Mouse (Mus musculus) cerebellum, postnatal 14 days (tissue): ENCODE data around the gene Celf2.
A peak's percentile ranks its signal among the peaks of the same experiment; 100 is the strongest.
"Not testable (repeated sequence)": the region's sequence is repeated elsewhere in the genome, so short reads cannot be mapped to it uniquely, and the experiment has no call there.

Experiments used
- DNase-seq, 2 experiments: peaks; one replicate each; pipeline ENCODE4 v3.0.0; 2021; ENCODE audit warnings: mixed read lengths in 2 of 2

Celf2 gene

DNA sequence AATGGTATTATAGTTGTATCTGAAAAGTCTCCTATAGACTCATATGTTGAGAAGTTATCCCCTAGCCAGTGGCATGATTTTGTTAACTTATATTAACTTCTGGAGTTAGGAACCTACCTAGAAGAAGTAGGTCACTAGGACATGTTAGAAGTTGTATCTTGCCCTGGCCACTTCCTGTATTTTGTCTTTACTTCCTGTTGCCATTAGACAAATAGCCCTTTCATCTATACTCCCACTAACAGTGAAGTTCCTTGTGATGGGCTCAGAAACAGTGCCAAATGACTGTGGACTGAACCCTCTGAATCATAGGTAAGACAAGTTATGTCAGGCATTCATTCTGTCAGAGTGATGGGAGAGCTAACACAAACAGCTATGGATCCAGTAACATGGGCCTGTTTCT, 926.7 kb downstream of the Celf2 start:
- DNase-seq = no peak

DNA sequence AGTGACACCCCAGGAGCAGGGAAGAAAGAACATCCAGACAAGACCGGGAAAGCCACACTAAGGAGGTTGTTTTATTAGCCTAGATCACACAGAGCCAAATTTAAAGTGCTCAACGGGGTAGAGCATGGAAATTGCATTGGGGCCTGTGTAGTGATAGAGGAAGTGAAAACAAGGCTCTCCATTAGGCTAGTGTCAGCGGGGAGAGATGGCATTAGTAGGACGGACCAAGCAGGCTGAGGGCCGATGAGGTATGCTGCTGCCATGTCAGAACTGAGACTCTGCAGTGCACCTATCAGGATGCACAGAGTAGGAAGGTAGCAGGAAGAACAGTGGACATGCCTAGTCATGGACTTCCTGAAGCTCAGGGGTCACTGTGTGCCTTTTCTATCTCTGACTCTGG, 929.3 kb downstream of the Celf2 start:
- no peak for DNase-seq

DNA sequence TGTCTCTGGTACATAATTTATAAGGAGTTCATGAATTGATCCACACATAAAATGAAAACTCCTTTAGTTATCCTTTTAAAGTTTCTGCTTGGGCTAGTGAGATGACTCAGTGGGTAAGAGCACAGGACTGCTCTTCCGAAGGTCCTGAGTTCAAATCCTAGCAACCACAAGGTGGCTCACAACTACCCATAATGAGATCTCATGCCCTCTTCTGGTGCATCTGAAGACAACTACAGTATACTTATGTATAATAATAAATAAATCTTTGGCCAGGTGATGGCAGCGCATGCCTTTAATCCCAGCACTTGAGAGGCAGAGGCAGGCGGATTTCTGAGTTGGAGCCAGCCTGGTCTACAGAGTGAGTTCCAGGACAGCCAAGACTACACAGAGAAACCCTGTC, 934.0 kb downstream of the Celf2 start:
- not testable (repeated sequence) for DNase-seq

DNA sequence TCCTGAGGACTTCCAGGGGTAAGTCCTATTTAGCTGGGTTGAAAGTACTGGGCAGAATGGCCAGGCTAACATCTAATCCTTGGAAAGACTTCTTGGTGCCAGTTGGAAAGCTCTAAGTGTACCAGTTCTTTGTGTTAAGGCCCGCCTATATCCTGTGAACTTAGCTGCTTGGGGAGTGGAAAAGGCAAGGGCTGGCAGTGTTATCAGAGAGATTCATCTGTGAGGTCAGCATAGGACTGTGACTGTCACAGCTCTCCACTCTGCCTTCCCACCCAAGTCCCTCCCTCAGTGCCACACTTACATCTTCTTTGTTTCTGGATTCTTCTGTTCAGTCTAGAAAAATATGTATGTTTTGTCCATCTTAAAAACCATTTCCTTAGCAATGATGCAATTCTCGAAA, 935.7 kb downstream of the Celf2 start:
- DNase-seq = no peak

DNA sequence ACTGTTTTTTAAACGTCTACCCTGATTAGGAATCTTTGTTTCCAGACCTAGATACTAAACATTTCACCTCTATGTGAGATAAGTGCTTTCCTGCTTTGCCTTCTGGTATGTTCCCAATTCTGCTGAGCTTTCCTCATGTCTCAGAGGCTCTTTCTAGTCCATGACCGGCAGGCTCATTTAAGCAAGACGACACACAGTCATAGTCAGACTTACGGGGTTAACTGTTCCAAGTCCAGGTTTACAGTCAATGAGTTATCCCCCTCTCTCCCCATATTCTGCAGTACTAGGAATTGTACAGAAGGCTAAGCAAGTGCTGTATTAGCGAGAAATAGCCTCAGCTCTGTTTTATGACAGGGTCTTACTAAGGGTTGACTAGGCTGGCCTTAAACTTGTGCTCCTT, 936.4 kb downstream of the Celf2 start:
- no peak for DNase-seq

DNA sequence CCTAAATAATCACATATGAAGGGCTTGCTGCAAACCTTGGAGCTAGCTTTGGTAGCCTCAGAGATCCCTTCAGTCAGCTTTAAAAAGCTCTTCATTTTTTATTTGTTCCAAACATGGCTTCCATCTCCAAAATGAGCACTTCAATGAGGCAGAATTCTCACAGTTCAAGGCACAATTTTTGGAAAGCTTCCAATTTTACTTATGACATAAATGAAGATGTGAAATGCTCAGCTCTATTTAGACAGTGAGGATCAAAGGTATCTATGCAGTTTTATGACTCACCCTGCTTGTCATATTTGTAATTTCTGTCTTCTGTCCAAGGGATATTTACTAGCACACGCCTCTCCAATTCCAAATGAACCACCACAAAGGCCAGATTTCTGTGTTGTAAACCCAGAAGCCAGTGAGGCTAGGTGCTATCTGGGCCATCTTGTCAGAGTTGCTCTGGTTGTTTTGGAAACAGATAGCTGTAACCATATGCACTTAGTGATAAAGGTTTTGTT, 940.3 kb downstream of the Celf2 start:
- no peak for DNase-seq

DNA sequence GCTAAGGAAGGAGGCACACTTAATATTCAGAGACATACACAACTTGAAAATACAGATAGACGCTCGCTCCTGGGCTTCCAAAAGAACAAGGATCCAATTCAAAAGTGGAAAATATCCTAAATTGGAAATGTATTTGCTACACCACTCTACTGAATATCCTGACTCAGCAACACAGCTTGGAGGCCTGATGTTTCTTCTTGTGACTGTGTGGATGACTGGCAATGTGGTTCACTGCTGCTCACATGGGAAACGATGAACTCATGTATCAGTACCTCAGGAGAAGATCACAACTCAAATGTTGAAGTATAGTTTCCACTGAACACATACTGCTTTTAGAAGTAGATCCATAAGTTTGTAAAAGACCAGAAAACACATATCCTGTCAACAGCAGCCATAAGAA, 944.2 kb downstream of the Celf2 start:
- no peak for DNase-seq

DNA sequence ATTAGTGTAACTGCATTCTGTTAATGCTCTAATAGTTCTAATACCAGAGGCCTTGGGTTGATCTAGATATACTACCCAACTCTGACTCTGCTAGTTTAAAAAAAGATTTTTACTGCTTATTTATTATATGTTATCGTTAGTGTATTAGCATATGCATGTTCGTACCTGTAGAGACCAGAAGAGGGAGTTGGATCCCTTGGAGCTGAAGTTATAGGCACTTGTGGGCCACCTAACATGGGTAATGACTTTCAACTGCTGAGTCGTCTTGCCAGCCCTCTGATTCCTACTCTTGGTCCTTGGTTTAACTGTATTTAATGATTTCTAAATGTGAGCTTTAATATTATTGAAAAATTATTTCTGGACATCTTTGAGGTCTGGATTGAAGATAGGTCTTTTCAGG, 948.0 kb downstream of the Celf2 start:
- no peak for DNase-seq

DNA sequence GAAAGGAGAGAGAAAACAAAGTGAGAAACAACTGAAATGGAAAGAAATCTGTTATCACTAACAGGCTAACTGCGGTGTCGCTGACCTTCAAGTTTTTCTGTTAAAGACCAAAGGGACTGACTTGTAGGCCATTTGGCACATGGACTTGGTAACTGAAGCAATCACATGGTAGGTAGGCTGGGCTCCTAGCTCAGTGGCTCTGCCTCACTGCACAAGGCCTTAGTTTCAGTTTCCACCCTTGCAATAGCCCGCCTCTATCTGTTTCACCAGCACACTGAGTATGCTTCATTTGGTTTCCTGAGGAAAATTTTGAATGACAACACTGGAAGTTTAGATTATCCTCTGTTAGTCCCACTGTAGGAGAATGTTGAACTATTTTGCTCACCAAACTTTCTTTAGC, 948.6 kb downstream of the Celf2 start:
- DNase-seq = no peak

DNA sequence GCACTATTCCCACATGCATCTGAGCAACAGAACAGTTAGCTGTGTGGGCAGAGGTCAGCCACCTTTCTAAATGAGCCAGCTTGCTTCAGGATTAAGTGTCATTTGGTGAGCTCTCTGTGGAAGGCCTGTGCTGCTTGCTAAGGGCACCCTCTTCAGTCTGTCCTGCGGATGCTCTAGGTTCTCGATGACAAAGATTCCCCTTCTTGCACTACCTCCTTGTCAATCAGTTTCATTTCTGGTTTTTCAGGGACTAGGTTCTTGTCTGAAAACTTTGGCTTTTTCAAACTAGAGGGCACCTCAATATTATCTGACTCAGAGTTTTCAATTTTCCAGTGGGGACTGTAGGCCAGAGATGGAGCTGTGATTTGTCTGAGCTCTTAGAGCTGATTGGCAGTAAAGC, 949.8 kb downstream of the Celf2 start:
- DNase-seq = no peak

DNA sequence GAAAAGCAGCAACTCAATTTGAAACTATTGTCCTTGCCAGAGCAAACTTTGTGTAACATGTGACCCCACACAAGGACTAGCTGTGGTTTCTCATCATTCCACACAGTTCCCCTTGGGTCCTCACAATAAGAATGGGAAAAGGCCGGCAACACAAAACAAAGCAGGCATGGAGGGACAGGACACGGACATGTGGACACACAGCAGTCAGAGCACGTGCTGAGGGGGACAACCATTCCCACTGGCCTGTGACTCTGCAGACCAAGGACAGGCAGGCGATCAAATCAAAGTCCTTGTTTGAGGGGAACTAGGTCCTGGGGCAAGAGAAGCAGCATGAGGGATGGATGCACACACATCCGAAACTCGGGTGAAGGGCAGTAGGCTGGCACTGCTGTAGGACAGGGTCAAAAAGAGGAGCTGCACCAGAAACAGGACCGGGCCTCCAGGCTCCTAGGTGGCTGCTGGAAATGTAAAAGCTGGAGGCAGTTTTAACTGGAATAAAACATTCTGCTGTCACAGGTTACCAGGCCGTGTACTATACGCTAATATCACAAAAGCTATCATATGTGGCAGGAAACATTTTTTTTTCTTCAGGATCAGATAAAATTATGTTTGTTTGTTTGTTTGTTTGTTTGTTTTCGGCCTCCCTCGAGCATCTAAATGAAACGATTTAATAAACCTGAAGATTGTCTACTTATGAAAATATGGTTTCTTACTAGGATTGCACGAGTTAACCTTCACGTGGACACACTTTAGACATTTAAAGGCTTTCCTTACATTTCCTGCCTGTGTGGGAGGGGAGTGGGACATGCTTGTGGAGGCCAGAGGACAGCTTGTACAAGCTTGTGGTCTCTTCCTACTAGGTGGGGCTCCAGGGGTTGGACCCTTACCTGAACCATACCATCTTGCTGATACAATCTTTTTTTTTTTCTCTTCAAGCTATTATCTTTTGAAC, 950.8 kb downstream of the Celf2 start:
- DNase-seq = no peak

DNA sequence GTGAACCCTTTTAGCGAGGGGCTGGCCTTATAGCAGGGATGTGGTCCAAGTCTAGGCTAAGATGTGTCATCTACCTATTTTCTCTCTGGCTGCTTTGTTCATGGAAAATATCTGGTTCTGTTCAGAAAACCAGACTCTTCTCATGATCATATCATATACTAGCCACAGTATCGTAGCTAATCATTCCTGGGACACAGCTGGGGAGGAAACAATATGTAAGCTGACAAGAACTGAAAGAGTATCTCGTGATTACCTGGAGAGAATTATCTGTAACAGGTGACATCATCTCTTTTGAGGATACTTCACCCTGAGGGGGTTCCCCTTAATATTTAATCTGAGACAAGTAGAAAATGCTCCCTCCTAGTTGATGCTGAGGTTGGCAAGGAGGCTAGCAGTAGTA, 951.6 kb downstream of the Celf2 start:
- no peak for DNase-seq

DNA sequence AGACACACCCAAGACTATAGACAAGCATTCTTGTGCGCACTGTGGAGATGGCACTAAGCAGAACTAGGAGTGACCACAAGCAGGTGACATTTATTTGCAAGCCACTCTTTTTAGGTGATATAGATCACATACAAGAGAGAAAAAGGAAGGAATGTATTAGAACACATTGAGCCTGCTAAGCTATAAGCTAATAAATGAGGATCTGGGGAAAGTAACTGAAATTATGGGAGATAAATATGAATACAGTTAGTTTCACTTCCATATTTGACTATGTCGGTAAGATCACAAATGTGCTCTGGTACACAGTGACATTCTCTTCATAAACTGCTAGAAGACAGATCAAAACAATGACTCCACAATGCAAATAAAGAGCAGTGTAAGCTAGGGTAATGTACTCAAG, 952.5 kb downstream of the Celf2 start:
- no peak for DNase-seq

DNA sequence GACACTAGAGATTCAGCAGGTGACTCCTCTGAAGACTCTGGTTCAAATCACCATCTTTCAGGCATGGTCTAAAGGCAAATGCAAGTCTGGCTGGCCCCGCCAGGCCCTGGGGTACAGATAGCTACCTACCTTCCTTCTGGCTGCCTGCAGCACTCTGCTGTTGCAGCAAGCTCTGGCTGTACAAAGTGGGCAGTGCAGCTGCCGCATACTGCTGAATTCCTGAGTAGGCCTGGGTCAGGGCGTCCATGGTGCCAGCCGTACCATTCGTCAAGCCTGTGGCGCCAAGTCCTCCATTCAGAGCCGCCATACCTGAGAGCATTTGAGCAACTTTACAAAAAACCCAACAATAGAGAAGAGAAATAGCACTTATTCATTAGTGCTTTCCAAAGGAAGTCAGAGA, 955.7 kb downstream of the Celf2 start:
- no peak for DNase-seq

DNA sequence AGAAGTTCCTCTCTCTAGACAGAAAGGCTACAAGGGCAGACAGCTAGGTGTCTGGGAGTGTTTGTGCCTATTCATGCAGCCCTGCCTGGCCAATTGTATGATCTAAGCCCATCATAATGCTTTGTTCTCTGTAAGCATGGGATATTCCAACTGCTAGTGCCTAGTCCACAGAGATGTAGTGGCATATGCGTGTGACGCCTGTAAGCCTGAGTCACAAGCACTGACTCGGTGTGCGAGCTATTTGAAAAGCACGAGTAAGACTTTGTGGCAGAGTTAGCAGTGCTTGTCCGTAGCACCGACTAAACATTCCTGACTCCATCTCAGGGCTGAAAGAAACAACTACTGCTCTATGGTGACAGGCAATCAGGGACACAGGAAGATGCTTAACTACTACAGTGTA, 960.1 kb downstream of the Celf2 start:
- DNase-seq = no peak

DNA sequence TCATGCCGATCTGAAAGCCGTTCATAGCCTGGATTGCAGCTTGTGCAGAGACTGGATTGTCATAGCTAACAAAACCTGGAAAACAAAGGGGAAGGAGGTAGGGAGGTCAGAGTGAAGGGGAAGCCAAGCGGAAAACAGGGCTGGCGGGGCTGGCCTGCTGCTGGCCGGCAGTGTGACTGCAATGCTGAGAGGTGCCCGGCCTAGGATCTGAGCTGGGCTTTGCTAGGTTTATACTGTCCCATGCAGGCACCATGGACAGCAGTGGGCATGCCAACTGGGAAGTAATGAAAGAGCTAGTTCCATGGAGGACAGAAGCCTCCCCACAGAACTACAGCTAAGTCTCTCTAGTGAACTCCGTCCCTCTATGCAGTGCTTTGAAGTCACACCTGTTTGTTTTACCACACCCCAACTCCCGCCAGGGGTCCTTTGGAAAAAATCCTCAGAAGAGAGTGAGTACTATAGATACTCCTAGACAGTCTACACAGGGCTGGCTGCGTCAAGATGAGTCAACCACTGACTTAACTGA, 962.2 kb downstream of the Celf2 start:
- peak; percentile 50 to 53 for DNase-seq

DNA sequence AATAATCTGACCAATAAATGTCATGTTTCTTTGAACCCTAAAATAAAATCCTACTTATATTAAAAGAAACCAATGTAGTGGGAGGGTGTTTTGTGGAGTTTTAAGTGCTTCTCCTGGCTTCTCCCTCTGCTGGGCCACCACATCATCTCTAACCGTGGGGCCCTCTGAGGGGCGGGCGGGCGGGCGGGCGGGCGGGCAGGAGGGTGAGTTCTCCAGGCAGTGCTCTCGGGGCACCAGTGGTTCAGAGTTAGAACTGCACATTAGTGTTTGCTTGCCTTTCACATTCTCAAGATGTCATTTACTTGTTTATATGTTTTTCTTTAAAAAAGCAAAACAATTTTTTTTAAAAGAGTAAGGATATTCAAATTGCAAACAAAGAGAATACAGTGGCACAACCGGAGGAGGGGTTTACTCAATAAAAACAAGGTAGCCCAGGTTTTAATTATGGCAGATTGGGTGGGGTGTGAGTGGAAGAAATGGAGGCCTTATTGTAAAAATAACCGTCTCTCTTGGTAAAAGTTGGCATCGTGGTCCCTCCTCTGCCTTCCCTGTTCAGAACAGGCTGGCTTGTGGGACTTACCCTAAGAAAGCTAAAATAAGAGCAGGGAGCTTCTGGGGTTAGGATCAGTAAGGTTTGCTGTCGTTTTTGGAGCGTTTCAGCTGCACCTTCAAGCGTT, 962.8 kb downstream of the Celf2 start:
- DNase-seq = no peak

DNA sequence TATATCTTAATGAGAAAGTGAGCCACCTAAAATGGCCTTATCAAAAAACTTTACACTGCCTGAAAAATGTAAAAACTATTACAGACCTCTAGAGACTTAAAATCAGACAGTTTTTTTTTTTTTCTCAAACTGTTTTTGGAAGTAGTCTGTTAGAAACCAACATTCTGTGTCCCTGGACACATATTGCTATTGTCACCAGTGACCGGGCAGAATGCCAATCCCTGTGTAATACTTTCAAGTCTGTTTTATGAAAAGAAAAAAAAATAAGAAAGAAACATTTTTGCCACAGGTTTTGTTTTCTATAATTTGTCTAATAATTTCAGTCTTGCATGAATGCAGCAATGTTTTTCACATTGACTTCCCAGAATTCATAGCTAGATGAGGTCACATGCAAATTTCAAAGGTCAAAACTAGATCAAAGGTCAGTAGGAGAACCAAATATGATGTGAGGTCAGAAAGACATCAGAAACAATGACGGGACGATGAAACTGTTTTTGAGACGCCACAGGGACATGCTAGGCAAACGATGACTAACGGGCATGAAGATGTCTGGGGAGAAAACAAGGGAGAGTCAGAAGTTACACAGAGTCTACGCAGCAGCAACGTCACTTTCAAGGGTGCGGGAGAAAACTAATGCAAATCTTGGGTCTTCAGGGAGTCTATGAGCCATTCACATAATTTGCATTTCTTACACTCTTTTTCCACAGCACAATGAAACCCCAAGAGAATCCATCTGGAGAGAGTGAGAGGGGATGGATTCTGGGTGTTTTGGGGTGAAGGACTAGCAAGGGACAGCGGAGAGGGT, 964.0 kb downstream of the Celf2 start:
- peak; percentile 43 to 50 for DNase-seq

DNA sequence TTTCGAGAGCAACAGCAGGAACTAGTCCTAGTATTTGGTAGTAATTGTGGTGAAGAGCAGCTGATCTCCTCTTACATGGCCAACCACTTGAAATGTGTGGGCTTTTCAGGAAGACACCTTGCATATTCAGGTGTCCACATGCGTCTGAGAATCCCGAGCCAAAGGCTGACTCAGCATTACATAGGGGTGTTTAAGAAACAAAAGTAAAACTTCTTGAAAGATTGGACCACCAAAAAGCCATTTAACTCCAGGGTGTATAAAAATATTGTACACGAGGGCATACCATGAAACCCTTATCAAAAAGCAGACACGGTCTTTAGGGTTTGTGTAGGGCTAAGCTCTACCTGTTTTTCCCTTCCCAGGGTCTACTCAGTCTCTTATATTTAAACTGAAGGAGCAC, 965.7 kb downstream of the Celf2 start:
- no peak for DNase-seq

DNA sequence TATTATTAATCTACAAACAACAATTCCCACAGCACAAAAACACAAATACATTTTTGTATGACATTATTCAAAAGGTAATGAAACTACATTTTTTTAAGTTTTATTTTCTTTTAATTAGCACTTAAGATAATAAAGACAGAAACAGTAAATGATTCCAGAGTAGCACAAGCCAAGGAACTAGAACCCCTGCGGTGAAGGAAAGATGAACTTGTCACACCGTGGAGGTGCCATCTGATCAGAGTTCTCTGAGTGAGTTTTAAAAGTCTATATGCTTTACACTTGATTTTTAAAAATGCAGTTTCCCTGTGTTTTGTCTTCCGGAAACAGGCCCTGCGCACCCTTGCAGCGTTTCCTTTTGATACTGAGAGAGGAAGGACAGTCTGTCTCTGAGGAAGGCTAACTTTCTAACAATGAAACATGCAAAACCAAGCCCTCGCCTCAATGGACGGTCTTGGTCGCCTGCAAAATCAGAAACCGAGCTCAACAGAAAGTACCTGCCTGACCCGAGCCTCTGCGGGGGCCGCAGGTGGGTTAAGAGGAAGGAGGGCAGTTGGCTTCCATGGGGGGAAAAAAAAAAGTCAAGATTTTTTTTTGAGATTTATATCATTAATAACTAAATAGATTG, 966.7 kb downstream of the Celf2 start:
- peak in 1 of 2 experiments; percentile 45 for DNase-seq

DNA sequence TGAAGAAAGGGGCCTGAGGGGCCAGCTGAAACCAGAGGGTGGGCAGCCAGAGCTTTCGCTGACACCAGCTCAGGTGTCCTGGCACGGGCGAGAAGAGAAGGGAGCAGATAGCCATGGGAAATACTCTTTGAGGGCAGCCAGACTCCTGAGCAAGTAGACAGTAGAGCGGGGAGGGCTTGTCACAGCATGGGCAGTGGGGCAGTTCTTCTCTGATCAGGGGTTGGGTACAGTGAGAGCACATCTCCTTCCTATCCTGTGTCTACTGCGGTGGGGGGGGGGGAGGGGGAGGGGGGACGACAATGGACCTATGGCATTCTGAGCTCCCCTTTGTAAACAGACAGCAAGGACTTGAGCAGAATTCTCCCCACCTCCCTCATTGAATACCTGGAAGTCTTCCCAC, 968.5 kb downstream of the Celf2 start:
- DNase-seq = no peak

DNA sequence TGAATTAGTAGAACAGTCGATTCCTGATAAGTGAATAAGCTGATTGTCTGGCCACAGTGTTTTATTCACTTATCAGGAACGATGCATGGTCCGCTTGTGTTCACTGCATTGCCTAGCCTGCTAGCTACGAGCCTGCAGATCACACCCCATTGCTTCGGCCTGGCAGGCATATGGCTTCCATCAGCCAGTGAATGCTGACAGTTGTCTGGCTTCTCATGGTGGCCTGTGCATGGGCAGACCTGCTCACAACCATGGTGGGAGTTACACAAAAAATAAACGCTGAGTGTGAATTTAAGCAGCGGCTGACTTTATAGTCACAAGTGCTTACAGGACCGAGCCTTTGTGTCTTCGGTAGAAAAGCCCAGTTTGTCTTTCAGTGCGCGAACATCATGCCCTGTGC, 969.3 kb downstream of the Celf2 start:
- DNase-seq = peak; percentile 57 to 58

DNA sequence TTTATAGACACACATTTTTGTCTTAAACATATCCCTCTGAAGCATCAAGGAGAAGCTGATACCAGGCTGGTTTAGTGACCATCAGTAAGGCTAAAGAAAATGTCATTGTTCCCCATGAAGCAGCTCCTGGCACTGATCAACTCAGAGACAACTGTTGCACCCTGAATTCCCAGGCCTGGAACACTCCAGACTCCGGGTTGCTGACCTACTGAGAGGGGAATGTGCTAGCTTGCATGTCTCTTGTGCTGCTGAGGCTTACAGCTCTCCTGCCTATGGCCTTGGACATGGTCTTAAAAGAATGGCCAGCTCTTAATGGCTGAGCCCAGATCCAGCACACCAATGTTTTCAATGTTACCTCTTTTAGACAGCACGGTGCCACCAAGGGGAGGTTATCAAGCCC, 970.9 kb downstream of the Celf2 start:
- no peak for DNase-seq
